Mouse (Mus musculus): ENCODE measurements around the gene Gnb1. TPM values are rescaled to one million over a fixed set of nuclear protein-coding genes. Genes with fewer than 3 reads are reported as not detected.

Gnb1 gene
- total RNA-seq, 2 experiments from 2014 or later: 690 to 729 TPM

DNA sequence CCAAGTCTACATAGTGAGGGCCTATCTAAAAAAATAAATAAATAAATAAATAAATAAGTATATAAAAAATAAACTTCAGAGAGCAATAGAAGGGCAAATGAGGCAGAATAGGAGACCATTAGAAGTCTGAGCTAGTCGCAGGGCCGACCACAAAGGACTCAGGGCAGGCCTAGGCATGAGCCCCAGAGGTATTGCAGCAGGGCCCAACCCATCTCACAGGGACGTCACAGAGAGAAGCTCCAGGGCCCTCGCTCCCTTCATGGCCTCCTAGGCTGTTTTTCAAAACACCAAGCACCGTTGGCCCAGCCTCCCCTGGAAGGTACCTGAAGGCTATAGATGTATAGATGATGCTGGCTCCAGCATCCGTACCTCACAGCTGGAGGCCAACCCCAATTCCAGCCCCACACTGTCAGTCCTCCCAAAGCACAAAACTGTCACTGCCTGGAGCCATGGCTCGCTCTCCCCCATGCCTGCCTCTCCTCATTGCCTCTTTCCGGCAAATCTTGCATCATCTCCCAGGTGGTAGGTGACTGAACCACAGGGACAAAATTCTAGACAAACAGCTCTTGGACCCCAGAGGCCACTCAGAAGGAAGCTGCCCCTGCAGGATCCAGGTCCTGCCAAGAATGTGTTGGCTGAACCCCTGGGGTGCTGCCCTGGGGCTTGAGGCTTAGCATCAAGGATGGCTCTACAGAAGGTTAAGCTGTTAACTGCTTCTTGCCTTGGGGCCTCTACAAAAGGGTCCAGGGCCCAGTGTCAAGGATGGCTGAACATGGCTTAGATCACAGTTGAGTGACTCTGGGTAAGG lies 8.2 kb upstream of the Gnb1 start:
- DNase-seq (ENCODE audit: low spot score in 2 of 2): no peak

DNA sequence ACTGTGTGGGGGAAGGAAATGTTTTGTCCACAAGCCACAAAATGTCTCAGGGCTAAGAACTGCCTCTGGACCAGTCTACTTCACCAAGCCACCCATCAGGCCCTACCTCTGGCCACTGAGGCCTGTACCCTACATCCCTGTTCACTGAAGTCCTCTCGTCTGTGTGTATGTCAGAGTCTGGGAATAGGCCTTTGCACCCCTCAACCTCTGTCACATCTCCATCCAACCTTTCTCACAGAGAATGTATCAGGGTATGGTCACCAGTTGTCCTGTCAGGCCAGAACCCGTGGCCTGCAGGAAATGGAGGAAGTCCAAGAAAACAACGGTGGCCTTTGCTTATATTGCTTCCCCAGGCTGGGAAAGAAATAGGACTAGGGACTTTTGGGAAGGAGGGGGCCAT lies 5.6 kb upstream of the Gnb1 start:
- DNase-seq (ENCODE audit: low spot score in 2 of 2): no peak

DNA sequence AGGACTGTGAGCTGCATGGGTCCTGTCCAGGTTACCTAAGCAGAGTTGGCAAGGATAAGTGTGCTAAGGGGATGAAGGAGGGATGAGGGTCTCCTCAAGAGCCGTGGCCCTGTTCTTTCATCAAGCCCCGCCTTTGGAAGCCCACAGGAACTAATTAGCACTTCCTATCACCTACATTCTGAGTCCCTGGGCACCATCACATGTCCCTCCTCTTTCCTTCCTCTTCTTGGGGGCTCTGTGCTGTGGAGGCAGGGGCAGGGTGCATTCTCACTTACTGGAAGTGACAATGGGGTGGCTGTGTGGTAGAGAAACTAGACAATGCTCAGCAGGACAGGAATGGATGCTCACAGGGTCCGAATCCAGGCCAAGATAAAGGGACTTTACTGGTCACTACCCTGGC lies 3.4 kb upstream of the Gnb1 start:
- DNase-seq (ENCODE audit: low spot score in 2 of 2): no peak

DNA sequence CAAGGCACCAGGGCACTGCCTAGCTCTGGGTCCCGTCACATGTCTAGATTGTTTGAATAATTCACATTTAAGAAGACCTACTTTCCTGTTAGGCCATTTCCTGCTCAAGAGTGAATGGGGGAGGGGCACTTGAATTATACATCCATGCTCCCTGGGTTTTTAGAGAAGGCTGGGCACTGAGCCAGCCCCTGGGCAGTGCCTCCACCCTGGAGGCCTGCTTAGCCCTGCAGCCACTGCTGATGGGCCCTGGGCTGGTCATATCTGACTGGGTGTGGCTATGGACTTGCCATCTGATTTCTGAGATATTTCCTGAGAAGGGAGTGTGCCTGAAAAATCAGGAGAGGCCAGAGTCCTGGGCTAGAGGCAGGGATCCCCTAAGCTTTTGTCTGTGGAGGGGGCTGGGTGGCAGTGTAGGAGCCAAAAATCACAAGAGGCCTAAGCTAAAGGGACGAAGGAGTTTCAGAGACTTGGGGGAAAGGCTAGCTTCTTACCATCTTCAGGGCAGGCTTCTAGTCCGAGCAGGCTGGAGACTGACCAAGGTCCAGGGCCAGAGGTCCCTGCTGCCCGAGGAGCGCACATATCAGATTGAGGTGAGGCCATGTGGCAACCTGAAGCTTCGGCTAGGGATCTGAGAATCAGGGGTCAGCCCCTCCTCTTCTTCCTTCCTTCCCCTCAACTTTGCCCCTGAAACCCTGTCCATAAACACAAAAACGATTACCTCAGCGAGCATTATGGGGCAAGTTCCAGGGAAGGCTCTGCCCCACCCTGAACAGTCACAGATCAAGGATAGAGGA lies 2.7 kb upstream of the Gnb1 start:
- no peak for DNase-seq (ENCODE audit: low spot score in 2 of 2)

DNA sequence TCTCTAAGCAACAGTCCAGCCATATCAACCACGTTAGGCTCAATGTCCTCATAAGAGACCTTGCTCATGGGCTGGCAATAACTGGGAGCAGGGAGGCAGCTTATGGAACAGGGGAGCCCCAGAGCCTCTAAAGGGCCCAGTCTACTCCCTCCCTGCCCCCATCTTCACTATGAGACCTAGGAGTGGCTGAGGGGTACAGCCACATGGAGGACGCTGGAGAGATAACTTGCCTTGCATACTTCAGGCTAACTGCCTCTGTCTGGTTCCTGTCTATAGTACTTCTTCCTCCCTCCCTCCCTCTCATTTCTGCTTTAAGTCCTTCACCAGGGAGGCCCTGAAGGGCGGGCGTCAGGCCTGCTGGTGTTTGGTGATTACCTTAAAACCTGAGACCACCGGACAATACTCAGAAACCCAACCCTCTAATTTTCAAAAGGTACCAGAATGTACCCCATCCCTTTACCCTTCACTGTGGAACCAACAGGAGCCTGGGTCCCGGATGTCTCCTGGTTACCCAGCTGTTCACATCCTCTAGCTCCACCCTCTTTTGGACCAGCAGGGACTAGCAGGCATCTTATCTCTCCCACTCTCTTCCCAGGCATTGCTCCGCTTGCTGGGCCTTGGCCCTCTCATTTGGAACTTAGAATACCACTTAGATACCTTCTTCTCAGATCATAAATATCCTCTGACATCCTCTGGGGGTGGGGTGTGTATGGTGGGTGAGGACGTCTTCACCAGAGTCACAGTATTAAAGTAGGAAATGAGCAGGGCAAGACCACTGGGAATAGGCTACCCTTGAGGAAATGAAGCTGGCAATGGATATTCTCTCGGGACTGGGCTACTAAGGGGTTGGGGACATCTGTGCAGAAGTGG lies 1.8 kb upstream of the Gnb1 start:
- no peak for DNase-seq (ENCODE audit: low spot score in 2 of 2)

DNA sequence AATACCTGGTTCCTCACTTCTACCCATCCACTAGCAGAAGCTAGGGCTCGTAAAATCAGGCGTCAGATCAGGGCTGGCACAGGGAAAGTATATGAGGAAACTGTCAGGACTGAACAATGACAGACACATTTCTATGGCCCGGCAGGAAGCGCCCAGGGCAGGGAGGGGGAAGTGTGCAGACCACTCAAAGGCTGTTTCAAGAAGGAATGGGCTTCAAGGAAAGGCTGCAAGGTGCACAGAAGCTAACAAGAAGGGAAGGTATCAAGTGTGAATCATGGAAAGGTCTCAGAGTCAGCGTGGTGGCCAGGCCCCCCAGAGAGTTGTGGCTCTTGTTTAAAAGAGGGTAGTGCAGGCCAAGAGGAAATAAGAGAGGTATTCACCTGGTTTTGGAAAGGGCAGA lies 705 bp upstream of the Gnb1 start:
- DNase-seq (ENCODE audit: low spot score in 2 of 2): no peak

DNA sequence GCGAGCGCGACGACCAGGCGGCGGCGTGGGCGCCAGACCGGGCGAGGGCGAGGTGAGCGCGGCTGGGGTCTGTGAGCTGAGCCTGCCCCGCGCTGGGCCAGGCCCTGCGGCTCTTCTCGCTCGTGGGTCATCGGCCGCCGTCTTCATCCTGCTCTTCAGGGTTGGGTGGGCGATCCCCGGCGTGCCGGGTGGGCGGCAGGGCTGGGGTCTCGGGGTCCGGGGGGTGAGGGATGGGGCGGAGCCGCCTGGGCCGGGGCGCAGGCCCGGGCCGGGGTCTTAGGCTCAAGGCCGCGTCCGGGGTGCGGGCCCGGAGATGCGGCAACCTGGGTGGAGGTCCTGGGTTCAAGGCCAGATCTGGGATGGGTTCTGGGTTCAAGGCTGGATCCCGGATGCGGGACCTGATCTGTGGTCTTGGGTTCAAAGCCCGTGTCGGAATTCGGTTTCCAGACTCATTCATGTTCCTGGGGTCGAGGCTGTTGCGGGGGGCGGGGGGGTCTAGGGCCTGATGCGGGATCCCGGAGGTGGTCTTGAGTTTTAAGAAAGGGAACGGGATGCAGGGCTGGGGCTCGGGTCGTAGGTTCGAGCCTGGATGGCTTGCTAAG lies 469 bp downstream of the Gnb1 start:
- DNase-seq (ENCODE audit: low spot score in 2 of 2): no peak

DNA sequence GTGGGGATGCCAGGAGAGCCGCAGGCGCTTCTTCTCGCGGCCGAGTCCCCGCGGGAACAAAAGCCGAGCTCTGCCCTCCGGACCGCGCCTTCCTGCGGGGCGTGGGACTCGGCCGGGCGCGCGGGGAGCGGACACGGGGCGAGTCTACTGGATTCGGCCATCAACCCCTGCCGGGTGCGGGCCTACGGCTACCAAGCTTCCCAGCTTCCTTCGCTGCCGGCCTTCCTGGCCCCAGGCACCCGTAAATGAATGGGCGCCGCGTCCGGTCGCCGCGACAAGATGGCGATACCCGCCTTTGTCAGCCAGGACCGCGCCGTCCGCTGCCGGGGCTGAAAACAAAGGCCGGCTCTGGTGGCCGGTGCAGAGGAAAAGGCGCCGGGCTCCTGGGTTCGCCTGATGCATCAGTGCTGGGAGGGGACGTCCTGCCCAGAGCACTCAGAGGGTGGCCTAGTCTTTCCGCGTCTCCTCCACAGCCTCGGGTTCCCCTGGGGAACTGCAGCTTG lies 1.0 kb downstream of the Gnb1 start:
- peak in 1 of 2 experiments; percentile 40 for DNase-seq (ENCODE audit: low spot score in 2 of 2)

DNA sequence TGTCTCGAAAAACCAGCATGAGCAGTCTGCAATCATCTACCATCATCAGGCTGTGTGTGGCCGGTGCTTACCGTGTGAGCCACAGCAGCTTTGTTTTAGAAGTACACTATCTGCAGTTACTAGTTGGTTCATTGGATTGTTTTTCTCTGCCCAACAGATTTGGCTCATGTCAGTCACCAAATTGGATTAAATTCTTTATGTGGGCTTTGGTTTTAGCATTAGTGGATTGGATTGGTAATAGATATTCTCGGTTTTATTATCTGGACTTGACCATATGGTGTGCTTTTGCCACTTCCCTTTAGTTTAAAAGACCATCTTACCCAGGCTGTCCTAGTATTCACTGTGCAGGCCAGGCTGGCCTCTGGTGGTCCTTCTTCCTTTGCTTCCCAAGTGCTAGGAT lies 3.7 kb downstream of the Gnb1 start:
- no peak for DNase-seq (ENCODE audit: low spot score in 2 of 2)

DNA sequence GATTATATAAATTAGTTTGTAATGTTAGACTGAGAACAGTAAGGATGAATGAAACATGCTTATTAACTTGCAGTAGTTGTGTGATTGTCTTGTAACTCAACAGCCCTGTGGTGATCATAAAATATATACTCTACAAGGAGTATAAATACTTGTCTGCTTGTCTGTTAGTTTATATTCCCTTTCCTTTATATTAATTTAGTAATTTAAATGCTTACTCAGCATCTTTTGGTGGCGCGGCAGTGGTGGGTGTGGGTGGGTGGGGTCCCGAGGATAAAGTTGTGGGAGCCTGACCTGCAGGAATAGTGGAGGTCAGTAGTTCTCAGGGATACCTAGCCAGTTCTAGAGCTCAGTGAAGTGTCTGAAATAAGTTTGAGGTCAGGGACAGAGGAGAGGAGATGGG lies 6.8 kb downstream of the Gnb1 start:
- DNase-seq (ENCODE audit: low spot score in 2 of 2): no peak

DNA sequence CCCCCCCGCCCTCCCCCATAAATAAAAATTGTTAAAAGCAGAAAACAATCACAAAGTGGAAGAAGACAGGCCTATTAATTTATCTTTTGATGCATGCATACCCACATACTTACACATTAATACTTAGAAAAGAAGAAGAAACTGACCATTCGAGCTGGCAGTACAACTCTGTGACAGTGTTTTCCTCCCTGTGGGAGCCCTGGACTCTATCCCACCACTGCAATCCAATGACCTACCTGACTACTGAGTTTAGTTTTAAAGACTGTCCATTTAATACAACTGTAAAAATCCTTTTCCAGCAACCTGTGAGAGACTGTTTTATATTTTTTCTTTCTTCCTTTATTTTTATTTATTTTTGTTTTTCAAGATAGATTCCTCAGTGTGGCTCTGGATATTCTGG lies 10.0 kb downstream of the Gnb1 start:
- DNase-seq (ENCODE audit: low spot score in 2 of 2): no peak

DNA sequence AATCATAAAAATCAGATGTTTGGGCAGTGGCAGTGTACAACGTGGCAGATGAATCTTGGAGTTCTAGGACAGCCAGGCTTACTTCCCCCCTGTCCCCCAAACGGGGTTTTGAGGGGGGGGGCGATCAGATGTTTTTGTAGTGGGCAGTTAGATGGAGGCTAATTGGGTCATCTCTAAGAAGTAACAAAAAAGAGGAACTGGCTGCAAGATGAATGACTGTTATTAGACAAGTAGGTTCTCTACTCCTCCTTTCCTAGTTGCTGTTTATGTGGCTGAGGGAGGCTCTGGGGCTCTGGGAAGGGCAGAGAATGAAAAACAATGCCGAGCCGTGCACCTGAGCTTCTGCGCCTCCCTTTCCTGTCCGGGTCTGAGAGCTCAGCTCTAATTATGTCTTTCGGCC lies 13.9 kb downstream of the Gnb1 start:
- no peak for DNase-seq (ENCODE audit: low spot score in 2 of 2)

DNA sequence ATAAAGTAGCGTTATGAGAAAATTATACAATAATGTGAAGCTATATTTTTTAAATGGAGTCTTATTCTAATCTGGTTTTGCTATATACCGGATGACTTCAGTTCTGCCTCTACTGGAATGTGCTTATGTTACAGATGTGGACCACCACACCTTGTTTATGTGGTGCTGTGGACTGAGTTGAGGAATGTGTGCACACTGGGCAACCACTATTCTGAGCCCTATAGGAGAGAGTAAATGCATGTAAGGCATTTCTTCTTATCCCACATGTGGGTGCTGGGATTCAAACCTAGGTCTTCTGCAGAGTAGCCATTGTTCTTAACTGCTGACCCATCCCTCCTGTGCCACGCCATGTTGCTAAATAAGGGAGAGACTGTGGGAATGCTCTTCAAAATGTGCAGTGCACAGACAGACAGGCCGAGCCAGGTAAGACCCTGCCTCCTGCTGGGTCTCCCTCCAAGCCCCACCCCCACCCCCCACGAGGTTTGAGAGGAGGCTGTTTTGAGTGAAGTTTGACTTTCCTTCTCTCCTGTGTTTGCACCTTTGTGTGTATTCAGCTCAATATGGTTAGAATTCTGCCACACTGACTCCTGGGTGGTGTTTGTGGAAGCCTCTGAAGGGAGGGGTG lies 14.6 kb downstream of the Gnb1 start:
- no peak for DNase-seq (ENCODE audit: low spot score in 2 of 2)

DNA sequence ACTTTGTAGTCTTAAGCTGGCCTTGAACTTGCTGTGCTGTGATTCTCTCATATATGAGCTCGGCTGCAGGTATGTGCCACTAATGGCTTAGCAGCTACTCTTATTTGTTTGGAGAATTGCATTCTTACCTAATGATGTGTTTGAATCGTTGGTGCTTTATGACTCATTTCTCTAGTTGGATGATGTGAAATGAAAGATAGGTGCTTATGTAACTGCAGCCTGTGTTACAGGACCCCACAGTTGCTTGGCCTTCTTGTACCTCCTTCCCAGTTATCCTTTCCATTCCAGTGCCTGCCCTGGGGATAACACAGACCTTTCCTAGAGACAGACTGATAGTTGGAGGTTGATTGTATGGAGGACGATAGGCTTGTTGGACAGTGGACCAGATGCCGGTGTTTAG lies 17.5 kb downstream of the Gnb1 start:
- no peak for DNase-seq (ENCODE audit: low spot score in 2 of 2)

DNA sequence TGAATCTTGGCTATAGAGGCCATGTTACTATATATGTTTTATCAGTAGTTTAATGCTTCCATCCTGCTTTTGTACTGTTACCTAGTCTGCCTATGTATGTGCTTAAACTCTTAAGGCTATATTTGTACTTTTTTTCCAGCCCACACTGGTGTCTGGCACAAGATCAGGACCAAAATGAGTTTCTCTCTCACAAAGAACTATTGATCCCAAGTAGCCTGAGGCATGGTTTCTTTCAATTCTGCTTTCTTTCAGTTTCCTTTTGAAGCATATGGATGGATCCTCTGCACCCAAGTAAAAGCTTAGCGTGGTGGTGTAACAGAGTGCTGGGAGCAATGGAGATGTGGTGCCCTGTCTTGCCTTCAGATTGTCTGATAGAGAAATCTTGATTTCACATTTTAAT lies 19.8 kb downstream of the Gnb1 start:
- no peak for DNase-seq (ENCODE audit: low spot score in 2 of 2)

DNA sequence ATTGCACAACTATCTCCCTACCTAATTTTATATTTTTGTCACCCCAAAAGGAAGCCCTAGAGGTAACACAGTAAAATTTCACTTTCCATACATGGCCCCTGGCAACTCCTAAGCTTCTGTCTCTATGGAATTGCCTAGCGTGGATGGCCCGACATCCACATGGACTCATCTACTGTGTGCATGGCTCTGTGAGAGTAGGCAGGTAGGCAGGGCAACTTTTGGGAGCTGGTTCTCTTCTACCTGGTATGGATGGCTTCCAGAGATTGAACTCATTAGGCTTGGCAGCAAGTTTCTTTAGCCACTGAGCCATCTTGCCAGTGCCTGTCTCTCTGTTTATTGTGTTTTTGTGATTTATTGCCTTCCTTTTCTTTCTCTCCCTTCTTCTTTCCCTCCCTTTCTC lies 23.6 kb downstream of the Gnb1 start:
- no peak for DNase-seq (ENCODE audit: low spot score in 2 of 2)

DNA sequence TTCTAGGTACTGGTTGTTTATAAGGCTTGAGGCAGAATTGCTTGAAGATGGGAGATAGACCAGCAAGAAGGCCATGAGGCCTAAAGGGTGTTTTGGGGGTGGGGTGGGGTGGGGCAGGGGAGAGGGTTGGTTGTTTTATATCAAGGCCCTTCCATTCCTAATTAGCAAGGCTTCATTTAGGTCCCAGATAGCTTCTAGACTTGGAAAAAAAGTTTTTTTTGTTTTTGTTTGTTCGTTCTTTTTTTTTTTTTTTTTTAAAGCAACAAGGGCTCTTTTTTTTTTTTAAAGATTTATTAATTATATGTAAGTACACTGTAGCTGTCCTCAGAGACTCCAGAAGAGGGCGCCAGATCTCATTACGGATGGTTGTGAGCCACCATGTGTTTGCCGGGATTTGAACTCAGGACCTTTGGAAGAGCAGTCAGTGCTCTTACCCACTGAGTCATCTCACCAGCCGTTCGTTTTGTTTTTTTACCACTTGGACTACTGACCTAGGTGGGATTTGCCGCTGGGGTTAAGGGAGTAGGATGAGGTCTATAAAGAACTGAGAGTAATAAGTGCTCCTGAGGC lies 26.9 kb downstream of the Gnb1 start:
- no peak for DNase-seq (ENCODE audit: low spot score in 2 of 2)

DNA sequence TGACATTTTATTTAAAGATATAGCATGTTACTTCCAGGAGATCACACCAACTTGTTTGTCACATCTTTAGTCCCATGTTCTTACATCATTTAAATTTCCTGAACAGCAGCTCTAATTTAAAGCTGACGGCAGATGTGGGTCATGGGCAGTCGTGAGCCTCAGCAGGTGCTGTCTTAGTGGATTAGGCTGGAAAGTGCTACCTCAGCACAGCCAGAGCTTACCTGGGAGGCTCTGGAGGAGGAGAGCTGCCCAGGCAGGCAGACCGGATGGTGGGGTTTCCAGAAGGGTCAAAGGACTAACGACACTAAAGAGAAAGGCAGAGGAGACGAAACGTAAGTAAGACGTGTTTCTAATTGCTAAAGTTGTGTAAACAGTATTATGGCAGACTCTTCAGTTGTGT lies 31.2 kb downstream of the Gnb1 start:
- DNase-seq (ENCODE audit: low spot score in 2 of 2): no peak

DNA sequence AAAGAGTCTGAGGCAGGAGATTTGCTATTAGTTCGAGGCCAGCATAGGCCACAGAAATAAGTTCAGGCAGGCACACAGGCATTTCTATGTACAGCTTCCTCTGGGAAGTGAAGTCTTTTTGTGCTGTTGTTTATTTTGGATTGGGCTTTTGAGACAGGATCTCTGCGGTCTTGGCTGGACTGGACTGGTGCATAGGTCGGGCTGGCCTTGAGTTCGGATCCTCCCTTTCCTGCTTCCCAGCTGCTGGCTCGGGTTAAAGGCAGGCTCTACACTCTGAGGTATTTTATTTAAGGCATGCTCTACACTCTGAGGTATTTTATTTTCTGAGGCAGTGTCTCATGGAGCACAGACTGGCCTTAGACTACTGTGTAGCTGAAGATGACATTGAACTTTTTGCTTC lies 34.6 kb downstream of the Gnb1 start:
- no peak for DNase-seq (ENCODE audit: low spot score in 2 of 2)

DNA sequence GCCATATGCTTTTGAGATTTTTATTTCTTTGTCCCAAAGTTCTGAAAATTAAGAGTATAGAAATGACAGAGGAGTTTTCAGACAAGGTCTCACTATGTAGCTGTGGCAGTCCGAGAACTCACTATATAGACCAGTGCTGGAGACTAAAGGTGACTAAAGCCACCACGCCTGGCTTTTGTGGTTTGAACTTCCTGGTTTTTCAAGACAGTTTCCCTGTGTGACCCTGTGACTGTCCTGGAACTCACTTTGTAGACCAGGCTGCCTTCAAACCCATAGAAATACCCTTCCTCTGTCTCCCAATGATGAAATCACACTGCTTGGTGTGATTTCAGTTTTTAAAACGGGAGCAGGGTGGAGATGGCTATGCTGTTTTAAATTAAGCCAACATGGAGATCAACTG lies 38.1 kb downstream of the Gnb1 start:
- DNase-seq (ENCODE audit: low spot score in 2 of 2): no peak

All from layer of hippocampus, adult 18-20 months (tissue).